Mouse (Mus musculus) hindbrain, embryonic 12.5 days (tissue): Measurements from ENCODE around the gene Ppox. TPM values are rescaled to one million over a fixed set of nuclear protein-coding genes. Genes with fewer than 3 reads are reported as not detected.
A peak's percentile ranks its signal among the peaks of the same experiment; 100 is the strongest.

Experiments used
- ATAC-seq: fragments of 200-750 bp; cut with Nextera tagmentation; 2 replicates; pipeline ENCODE4 v1.8.0; 2017; ENCODE audit warnings: moderate TSS enrichment; ENCODE audit not compliant: low FRiP score
- H3K27ac ChIP-seq: fragments of 300-500 bp; sonication (generic); 2 replicates; pipeline ENCODE4 v1.5.1; 2016; ENCODE audit warnings: mild to moderate bottlenecking
- H3K27me3 ChIP-seq: fragments of 300-500 bp; sonication (generic); 2 replicates; pipeline ENCODE4 v1.6.1; 2016; ENCODE audit warnings: mild to moderate bottlenecking
- H3K36me3 ChIP-seq: fragments of 300-500 bp; sonication (generic); 2 replicates; pipeline ENCODE4 v1.6.1; 2016; ENCODE audit warnings: mild to moderate bottlenecking
- H3K4me1 ChIP-seq: fragments of 300-500 bp; sonication (generic); 2 replicates; pipeline ENCODE4 v1.6.1; 2016
- H3K4me2 ChIP-seq: fragments of 300-500 bp; sonication (generic); replicated peaks from 2 replicates; pipeline ENCODE4 v1.6.1; 2016; ENCODE audit warnings: mild to moderate bottlenecking
- H3K4me3 ChIP-seq: fragments of 300-500 bp; sonication (generic); 2 replicates; pipeline ENCODE4 v1.5.1; 2016; ENCODE audit warnings: mild to moderate bottlenecking
- H3K9ac ChIP-seq: fragments of 300-500 bp; sonication (generic); 2 replicates; pipeline ENCODE4 v1.6.1; 2016; ENCODE audit warnings: mild to moderate bottlenecking, moderate library complexity
- H3K9me3 ChIP-seq: fragments of 300-500 bp; sonication (generic); replicated peaks from 2 replicates; pipeline ENCODE4 v1.6.1; 2016; ENCODE audit warnings: mild to moderate bottlenecking
- WGBS: fragments of 180-500 bp; shearing (Covaris S2); methylation state at CpG from one replicate; pipeline ENCODE4 v1.1.7; 2016; 5-methylcytosine and 5-hydroxymethylcytosine counted together
- polyA plus RNA-seq: library from polyadenylated mRNA; unstranded; fragments of >200 nt; fragmentation: Nextera tagmentation; extraction: Ambion mirVana; gene quantifications from 2 replicates; pipeline ENCODE4 v1.2.1, GENCODE M21; 2016

Gene Ppox
- polyA plus RNA-seq, 1 experiment from 2014 or later, result 60.9 TPM

DNA sequence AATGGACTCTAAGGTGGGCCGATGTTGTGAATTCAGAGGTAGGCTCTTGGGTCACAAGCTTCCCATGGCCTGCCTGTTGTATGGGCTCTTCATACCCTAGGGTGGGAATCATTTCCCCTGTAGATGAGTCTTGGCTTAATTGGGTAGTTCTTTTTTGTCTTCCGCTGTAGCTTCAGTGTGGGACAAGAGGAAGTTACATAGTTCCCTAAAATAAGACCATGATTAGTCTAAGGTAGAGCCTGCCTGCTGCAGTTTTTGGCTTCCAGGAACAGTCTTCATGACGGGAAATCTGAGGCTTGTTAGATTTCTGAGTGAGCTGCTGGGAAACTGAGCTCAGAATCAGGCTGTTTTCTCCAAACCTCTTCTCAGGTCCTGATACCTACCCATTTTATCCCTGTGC is 8.9 kb downstream of the Ppox start:
- no peak overlapping the region for H3K27ac ChIP-seq
- 86% methylated on average over 3 of the region's 3 CpGs for WGBS
- no peaks in the 10 kb centered on the region for H3K27me3 ChIP-seq
- ATAC-seq, result no peak
- H3K9me3 ChIP-seq, result no peaks in the 10 kb centered on the region
- H3K9ac ChIP-seq, result 0 out of 2 replicates have a peak overlapping the region, but pooled peaks have one; percentile 27
- peaks cover 14% of the 10 kb centered on the region for H3K4me1 ChIP-seq
- H3K4me3 ChIP-seq, result no peak overlapping the region
- H3K36me3 ChIP-seq, result peaks cover 51% of the 10 kb centered on the region
- H3K4me2 ChIP-seq, result peak overlapping the region; percentile 96; the same call in 1 of the 2 replicates

- Histone ChIP-seq H3K27ac (no peak overlapping the region), H3K9ac (peak overlapping the region; percentile 27; the same call in 1 of the 2 replicates), H3K4me3 (no peak overlapping the region), H3K27me3 (no peaks in the 10 kb centered on the region), H3K9me3 (no peaks in the 10 kb centered on the region), H3K36me3 (peaks cover 47% of the 10 kb centered on the region), H3K4me1 (peaks cover 14% of the 10 kb centered on the region), H3K4me2 (peak overlapping the region; percentile 96; the same call in 1 of the 2 replicates)
- 73% methylated on average over 10 of the region's 10 CpGs for WGBS
- ATAC-seq, result no peak
Measured at GRCm38 (mm10) chr1:171271622-171272021, 9.4 kb downstream of the Ppox start.

DNA sequence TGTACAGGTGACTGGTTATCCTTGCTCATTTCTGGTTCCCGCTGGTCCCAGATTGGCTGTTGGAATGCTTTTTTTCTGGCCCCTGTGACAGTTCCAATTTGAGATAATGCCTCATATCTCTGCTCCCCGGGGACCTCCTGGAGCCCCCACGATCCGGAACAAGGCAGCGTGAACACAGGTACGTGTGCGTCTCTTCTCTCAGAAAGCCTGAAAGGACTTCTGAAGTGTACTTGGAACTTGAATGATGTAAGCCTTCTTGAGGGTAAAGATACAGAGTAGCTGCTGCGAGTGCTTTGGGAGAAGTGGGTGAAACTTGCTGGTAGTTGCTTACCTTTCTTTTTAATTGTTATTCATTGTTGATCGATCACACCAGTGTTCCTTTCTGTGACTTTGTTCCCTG is 9.8 kb downstream of the Ppox start:
- WGBS, result 54% methylated on average over 9 of the region's 9 CpGs
- Histone ChIP-seq H3K27me3 (no peaks in the 10 kb centered on the region), H3K4me3 (peak overlapping the region; percentile 74), H3K4me2 (peak overlapping the region; percentile 96), H3K4me1 (peaks cover 14% of the 10 kb centered on the region), H3K27ac (no peak overlapping the region), H3K9me3 (no peaks in the 10 kb centered on the region), H3K36me3 (peaks cover 42% of the 10 kb centered on the region), H3K9ac (peak overlapping the region; percentile 87)
- ATAC-seq, result no peak

- WGBS, result 2% methylated on average over 19 of the region's 19 CpGs
- Histone ChIP-seq H3K27ac (no peak overlapping the region; the same call in 1 of the 2 replicates), H3K4me2 (peak overlapping the region; percentile 96)
Measured at GRCm38 (mm10) chr1:171270573-171270900, 10.4 kb downstream of the Ppox start.

GRCm38 (mm10) chr1:171269848-171270572 is 11.0 kb downstream of the Ppox start, which contains the start of gene B4galt3:
TSS of gene B4galt3 (plus strand) at chr1:171270328.
- H3K36me3 ChIP-seq, result peaks cover 31% of the 10 kb centered on the region
- H3K4me2 ChIP-seq, result peak within 1 kb of the TSS; percentile 96
- 3% methylated on average over 36 of the region's 36 CpGs for WGBS
- no peaks in the 10 kb centered on the region for H3K9me3 ChIP-seq
- H3K27ac ChIP-seq, result peak within 1 kb of the TSS; percentile 60
- no peaks in the 10 kb centered on the region for H3K27me3 ChIP-seq
- ATAC-seq, result peak; percentile 95
- peak within 1 kb of the TSS; percentile 74 for H3K4me3 ChIP-seq
- H3K9ac ChIP-seq, result peak within 1 kb of the TSS; percentile 87
- peaks cover 14% of the 10 kb centered on the region for H3K4me1 ChIP-seq

More at GRCm38 (mm10) chr1:171270573-171270900, 10.4 kb downstream of the Ppox start:
- ATAC-seq, result peak; percentile 85
- peaks cover 36% of the 10 kb centered on the region for H3K36me3 ChIP-seq
- no peaks in the 10 kb centered on the region for H3K27me3 ChIP-seq
- peak overlapping the region; percentile 74 for H3K4me3 ChIP-seq
- peak overlapping the region; percentile 87 for H3K9ac ChIP-seq
- H3K9me3 ChIP-seq, result no peaks in the 10 kb centered on the region
- H3K4me1 ChIP-seq, result peaks cover 14% of the 10 kb centered on the region

DNA sequence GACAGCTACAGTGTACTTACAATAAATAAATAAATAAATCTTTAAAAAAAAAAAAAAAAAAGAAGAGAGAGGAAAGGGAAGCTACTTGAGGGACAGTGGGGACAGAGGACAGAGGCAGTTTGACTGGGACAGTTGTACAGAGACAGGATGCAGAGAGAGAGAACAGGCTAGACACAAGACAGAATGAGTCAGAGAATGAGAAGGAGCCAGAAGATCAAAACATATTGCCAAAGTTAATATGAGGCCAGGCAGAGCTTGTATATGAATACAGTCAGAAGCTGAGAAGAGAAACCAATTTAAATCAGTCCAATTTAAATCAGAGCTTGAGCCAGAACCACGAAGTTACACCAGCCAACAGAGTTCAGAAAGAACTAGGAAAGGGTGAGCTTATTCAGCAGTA is 12.6 kb downstream of the Ppox start:
- no peak overlapping the region for H3K4me2 ChIP-seq
- H3K9ac ChIP-seq, result no peak overlapping the region
- no peaks in the 10 kb centered on the region for H3K9me3 ChIP-seq
- 64% methylated on average over 1 of the region's 1 CpGs for WGBS
- H3K27me3 ChIP-seq, result no peaks in the 10 kb centered on the region
- H3K4me1 ChIP-seq, result peaks cover 16% of the 10 kb centered on the region
- H3K36me3 ChIP-seq, result peaks cover 14% of the 10 kb centered on the region
- H3K4me3 ChIP-seq, result no peak overlapping the region
- ATAC-seq, result no peak
- H3K27ac ChIP-seq, result no peak overlapping the region

DNA sequence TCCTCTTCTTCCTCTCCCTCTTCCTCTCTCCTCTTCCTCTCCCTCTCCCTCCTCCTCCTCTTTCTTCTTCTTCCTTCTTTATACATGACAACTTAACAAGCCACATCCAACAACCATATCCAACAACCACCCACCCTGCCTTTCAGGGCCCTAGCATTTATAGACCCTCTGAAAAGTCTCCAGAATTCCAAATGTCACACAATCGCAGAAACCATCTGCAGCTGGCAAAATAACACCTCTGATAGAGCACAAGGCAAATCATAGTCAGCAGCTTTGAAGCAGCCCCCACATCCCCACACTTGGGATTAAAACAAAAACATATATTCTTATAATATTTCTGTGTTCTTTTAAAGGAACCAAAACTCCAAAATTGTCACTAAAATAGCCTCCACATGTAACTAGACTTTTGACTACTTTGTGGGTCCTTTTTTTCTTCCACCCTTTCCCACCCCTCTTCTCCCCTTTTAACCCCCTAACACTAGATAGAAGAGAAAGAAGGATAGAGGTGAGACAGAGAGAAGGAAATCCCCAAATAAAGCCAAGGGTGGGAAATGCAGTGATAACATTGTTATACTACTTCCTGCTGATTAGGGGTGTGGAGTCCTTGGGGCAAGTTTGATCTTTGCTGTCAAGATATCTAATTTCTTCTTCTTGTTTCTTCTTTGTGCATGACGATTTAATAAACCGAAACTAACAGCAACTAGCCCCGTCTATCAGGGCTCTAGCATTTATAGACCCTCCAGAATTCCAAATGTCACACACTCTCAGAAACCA is 14.8 kb downstream of the Ppox start:
- Histone ChIP-seq H3K4me3 (no peak overlapping the region), H3K36me3 (no peaks in the 10 kb centered on the region), H3K27ac (no peak overlapping the region), H3K9ac (no peak overlapping the region), H3K9me3 (no peaks in the 10 kb centered on the region), H3K4me2 (no peak overlapping the region), H3K27me3 (no peaks in the 10 kb centered on the region), H3K4me1 (peaks cover 19% of the 10 kb centered on the region)
- ATAC-seq, result no peak
- WGBS, result 79% methylated on average over 4 of the region's 4 CpGs

GRCm38 (mm10) chr1:171263666-171264461 is 17.1 kb downstream of the Ppox start:
- Histone ChIP-seq H3K36me3 (no peaks in the 10 kb centered on the region), H3K4me3 (no peak overlapping the region), H3K4me2 (peak overlapping the region; percentile 51; the same call in 1 of the 2 replicates), H3K27ac (peak overlapping the region; percentile 64), H3K4me1 (peaks cover 11% of the 10 kb centered on the region), H3K27me3 (no peaks in the 10 kb centered on the region), H3K9me3 (no peaks in the 10 kb centered on the region), H3K9ac (no peak overlapping the region)
- 82% methylated on average over 3 of the region's 3 CpGs for WGBS
- 0 out of 2 replicates have a peak, but pooled peaks have one; percentile 3 for ATAC-seq

GRCm38 (mm10) chr1:171263185-171263611 is 17.8 kb downstream of the Ppox start:
- peak overlapping the region; percentile 51 for H3K4me2 ChIP-seq
- peak overlapping the region; percentile 22 for H3K4me3 ChIP-seq
- H3K9me3 ChIP-seq, result no peaks in the 10 kb centered on the region
- H3K9ac ChIP-seq, result no peak overlapping the region
- no peaks in the 10 kb centered on the region for H3K36me3 ChIP-seq
- no peaks in the 10 kb centered on the region for H3K27me3 ChIP-seq
- 6% methylated on average over 2 of the region's 2 CpGs for WGBS
- peak; percentile 90 for ATAC-seq
- H3K4me1 ChIP-seq, result peaks cover 11% of the 10 kb centered on the region
- H3K27ac ChIP-seq, result peak overlapping the region; percentile 64

DNA sequence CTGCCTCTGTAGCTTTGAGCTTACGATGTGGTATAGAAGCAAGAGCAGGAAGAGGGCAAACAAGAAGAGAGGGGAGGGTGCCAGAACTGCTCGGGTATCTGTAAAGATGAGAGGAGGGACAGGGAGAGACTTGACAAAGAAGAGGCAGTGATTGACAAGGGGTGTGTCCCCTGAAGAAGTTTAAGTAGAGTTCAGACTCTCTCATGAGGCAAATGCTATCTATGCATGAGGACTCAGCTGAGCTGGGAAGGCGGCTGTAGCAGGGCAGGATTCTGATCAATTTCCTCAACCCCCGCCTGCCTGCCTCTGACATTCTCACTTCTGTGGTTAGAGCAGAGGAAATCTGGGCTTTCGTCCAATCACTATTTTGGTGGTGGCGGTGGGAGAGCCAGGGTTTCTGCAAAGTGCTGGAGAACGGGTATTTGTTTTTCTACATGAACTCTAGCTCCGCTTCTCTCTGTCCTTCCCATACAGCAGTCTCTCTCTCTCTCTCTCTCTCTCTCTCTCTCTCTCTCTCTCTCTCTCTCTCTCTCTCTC is 18.3 kb downstream of the Ppox start:
- H3K9ac ChIP-seq, result peak overlapping the region; percentile 41
- peaks cover 11% of the 10 kb centered on the region for H3K4me1 ChIP-seq
- peak overlapping the region; percentile 22 for H3K4me3 ChIP-seq
- H3K36me3 ChIP-seq, result no peaks in the 10 kb centered on the region
- H3K27me3 ChIP-seq, result no peaks in the 10 kb centered on the region
- no peaks in the 10 kb centered on the region for H3K9me3 ChIP-seq
- 6% methylated on average over 8 of the region's 8 CpGs for WGBS
- H3K27ac ChIP-seq, result peak overlapping the region; percentile 64
- ATAC-seq, result peak; percentile 68
- peak overlapping the region; percentile 51 for H3K4me2 ChIP-seq

DNA sequence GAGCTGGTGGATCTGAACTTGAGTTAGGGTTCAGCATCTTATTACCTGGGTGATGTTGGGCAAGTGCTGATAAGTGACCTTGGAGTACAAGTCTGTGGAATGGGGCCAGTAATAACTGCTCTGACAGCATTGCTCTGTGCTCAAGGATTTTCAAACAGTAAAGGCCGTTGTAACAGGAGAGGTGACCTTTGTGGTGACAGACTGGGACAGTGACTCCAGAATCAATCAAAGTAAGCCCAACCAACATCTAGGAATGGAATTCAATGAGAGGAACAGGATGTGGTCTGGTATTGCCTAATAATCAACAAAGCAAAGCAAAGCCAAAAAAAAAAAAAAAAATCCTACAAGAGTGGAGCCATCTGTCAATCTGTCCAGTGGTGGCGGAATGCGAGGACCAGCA is 20.7 kb downstream of the Ppox start:
- peaks cover 11% of the 10 kb centered on the region for H3K4me1 ChIP-seq
- H3K9me3 ChIP-seq, result no peaks in the 10 kb centered on the region
- 81% methylated on average over 3 of the region's 3 CpGs for WGBS
- H3K27ac ChIP-seq, result no peak overlapping the region
- H3K4me2 ChIP-seq, result no peak overlapping the region
- no peaks in the 10 kb centered on the region for H3K36me3 ChIP-seq
- no peaks in the 10 kb centered on the region for H3K27me3 ChIP-seq
- no peak for ATAC-seq
- no peak overlapping the region for H3K9ac ChIP-seq
- no peak overlapping the region for H3K4me3 ChIP-seq
